Mouse (Mus musculus) cortical plate, adult 2 months (tissue): ENCODE measurements around the gene Dynll2. TPM values are rescaled to one million over a fixed set of nuclear protein-coding genes. Genes with fewer than 3 reads are reported as not detected.

Experiments
- H3K27ac ChIP-seq: fragments of 200-500 bp; 2 replicates; pipeline ENCODE4 v1.5.1; 2012; ENCODE audit warnings: low read length, control low read depth, inconsistent platforms; ENCODE audit not compliant: insufficient read depth
- H3K4me1 ChIP-seq: fragments of 200-500 bp; 2 replicates; pipeline ENCODE4 v1.6.1; 2011; ENCODE audit warnings: low read length; ENCODE audit not compliant: control insufficient read depth, insufficient read depth
- H3K4me3 ChIP-seq: fragments of 200-500 bp; 2 replicates; pipeline ENCODE4 v1.5.1; 2011; ENCODE audit warnings: mild to moderate bottlenecking, low read length, control low read depth; ENCODE audit not compliant: insufficient read depth
- CTCF ChIP-seq: fragments of 200-500 bp; IDR thresholded peaks from 2 replicates; pipeline ENCODE4 v1.5.1; 2011; ENCODE audit warnings: mild to moderate bottlenecking, control low read depth, low read length; ENCODE audit not compliant: insufficient read depth; ENCODE audit errors: extremely low read depth
- POLR2A ChIP-seq: fragments of 200-500 bp; IDR thresholded peaks from 2 replicates; pipeline ENCODE4 v1.6.1; 2011; ENCODE audit warnings: mild to moderate bottlenecking, low read length, control low read depth; ENCODE audit not compliant: insufficient read depth; ENCODE audit errors: extremely low read depth
- polyA plus RNA-seq: library from polyadenylated mRNA; depleted of rRNA; stranded (reverse); fragments of >200 nt; gene quantifications from 2 replicates; pipeline ENCODE4 v1.2.3, GENCODE M21; 2012

Gene Dynll2
- polyA plus RNA-seq, 1 experiment, result 396 TPM

DNA sequence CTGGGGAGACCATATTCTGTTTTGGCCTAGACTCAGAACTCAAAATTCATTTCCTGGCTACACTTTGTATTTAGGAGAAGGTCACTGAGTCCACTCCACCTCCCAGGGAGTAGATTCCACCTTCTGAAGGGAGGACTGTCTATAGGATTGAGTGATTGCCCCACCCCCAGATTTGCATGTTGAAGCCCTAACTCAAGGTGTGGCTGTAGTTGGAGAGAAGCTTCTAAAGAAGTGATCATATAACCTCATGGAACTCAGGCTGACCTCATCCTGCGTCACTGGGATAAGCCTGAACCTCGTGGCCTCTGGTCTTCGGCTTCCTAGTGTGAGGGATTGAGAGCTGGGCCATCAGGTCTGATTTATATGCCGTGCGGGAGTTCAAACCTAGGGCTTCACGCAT is 28.5 kb upstream of the Dynll2 start:
- Histone ChIP-seq H3K27ac (no peak overlapping the region), H3K4me3 (no peak overlapping the region), H3K4me1 (no peaks in the 10 kb centered on the region; the same call in 1 of the 2 replicates)
- TF ChIP-seq POLR2A, result no peak
- TF ChIP-seq CTCF, result no peak

DNA sequence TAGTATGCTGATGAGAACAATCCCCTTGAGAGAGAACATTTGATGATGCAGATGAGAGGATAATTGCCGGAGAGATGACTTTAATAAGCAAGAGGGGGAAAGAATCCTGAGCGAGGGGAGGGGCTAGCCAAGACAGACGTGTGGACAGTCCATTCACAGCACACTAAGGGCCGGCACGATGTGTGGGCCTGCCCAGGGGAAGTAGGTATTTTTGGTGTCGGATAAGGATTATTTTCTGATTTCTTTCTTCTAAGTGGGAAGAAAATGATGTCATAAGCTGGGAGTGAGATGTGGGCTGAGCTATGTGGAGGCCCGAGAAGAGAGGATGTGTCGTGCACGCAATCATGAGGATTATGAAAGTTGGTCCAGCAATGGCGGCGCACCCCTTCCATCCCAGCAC is 27.8 kb upstream of the Dynll2 start:
- H3K4me1 ChIP-seq, result no peaks in the 10 kb centered on the region; the same call in 1 of the 2 replicates
- no peak for TF ChIP-seq CTCF
- no peak for TF ChIP-seq POLR2A

DNA sequence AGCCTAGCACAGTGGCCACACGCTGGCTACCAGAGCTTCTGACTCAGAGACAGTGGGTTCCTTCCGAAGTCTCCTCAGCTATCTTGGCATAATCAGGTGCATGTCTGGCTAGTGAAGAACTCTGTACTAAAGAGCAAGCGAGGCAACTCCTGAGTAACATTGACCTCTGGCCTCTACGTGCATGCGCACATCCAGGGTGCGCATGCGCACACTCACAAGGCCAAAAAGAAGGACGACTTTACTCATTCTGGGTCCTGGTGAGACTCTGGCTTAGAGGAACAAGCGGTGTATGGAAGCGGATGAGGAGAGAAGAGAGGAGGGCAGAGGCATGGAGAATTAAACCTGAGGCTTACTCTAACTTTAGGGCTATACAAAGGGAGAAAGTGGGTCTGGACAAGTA is 26.3 kb upstream of the Dynll2 start:
- Histone ChIP-seq H3K4me1 (no peaks in the 10 kb centered on the region; the same call in 1 of the 2 replicates), H3K4me3 (no peak overlapping the region), H3K27ac (no peak overlapping the region)
- no peak for TF ChIP-seq CTCF
- TF ChIP-seq POLR2A, result no peak

More for the DNA sequence above, 27.8 kb upstream of the Dynll2 start:
- Histone ChIP-seq H3K27ac (no peak overlapping the region), H3K4me3 (no peak overlapping the region)

DNA sequence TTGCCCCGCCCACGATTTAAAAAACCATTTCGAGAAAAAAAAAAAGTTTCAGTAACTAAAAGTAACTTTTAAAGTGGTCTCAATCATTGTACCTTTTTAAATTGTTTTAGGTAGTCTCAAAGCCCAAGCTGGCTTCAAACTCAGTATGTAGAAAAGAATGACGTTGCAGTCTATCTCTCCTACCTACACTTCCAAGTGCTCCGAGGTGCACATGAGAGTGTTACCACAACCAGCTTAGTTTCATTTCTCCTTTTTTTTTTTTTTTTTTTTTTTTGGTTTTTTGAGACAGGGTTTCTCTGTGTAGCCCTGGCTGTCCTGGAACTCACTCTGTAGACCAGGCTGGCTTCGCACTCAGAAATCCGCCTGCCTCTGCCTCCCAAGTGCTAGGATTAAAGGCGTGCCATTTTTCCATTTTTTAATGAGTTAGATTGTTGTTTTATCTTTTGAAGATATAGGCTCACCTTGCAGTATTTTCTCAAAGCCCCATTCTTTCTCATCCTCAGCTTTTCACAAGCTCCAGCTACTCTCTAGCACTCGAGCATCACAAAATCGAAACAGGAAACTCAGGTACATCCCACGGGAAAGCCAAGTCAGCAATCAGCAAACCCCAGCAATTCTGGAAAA is 25.4 kb upstream of the Dynll2 start:
- no peak for TF ChIP-seq CTCF
- no peak for TF ChIP-seq POLR2A
- Histone ChIP-seq H3K4me1 (no peaks in the 10 kb centered on the region; the same call in 1 of the 2 replicates), H3K27ac (no peak overlapping the region), H3K4me3 (no peak overlapping the region)

DNA sequence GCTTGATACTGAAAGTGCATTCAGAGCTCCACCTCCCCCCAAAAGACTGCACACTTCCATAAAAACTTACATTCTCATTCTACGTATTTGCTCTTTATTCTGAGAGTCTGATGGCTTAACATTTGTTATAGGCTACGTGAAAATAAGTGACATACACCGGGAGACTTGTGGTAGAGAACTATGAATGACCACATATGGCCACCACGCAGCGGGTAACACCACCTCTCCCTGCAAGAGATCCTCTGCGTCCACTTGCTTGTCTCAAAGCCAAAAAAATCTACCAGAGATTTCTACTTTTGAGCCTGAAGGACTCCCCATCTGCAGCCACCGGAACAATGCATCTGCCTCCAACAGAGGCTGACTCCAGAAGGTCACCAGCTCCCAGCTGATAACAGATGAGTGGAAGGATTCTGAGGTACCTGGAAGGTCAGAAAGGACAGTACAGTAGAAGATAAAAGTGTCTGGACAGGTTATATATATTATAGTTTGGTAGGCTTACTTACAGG is 24.6 kb upstream of the Dynll2 start:
- H3K27ac ChIP-seq, result no peak overlapping the region
- TF ChIP-seq POLR2A, result no peak
- no peaks in the 10 kb centered on the region; the same call in 1 of the 2 replicates for H3K4me1 ChIP-seq
- H3K4me3 ChIP-seq, result no peak overlapping the region

DNA sequence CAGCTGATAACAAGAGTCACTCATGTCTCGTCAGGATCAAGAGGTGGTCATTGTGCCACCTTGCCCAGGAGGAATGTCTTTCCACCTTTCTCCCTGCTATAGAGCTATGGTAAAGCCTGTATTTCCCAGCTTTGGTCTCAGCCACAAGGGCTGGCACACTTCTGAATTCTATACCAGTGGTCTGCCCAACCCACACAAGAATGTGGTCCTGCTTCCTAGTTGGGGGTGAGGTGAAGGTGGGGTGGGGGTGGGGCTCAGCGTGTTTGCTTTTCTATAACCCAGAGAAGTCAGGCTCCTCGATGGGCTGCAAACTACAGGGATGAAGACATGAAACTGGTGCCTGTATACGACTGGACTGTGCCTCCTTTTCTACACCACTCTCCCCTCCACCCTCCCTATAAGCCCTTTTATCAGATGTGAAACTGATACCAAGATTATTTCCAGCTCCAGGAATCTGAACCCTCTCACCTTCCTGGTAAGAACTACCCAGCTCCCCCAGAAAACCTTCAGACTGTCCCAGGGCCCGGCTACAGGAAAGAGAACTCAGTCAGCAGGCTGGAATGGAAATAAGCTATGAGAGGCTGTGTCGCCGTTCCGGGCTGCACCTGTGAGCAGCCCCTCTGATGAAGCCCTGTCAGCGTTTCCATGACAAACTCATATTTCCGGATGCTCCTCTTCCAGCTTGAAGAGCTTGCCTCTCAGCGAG is 24.0 kb upstream of the Dynll2 start:
- Histone ChIP-seq H3K27ac (no peak overlapping the region), H3K4me1 (no peaks in the 10 kb centered on the region; the same call in 1 of the 2 replicates), H3K4me3 (no peak overlapping the region)
- no peak for TF ChIP-seq POLR2A
- no peak for TF ChIP-seq CTCF

DNA sequence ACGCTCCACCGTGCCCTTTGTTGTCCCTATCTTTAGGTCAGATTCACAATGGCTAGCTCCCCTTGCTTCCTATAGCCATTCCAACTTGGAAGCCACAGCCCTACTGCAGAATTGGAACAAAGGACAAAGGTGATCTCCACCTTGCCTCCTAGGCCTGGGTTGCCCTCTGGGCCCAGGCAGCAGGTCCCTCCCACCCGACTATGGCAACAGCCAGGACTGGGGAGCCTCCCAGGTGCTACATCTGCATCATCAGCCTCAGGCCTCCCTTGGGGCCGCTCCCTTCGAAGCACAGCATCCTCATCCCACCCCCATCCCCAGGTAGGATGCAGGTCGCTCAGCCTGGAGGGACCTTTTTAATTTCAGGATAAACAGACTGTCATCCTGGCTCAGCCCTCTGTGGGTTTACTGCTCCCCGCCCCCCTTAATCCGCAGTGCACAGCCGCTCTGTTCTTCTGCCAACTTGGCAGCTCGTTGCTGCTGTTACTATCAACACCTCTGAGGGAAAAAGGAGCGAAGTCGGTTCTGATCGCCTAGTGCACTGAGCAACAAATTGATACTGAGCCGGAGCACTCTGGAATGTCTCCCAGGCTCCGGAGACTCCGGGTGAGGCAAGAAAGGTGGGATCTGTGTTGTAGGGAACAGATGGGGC is 22.3 kb upstream of the Dynll2 start:
- no peak overlapping the region for H3K27ac ChIP-seq
- TF ChIP-seq CTCF (no peak), POLR2A (no peak)
- no peak overlapping the region for H3K4me3 ChIP-seq
- no peaks in the 10 kb centered on the region; the same call in 1 of the 2 replicates for H3K4me1 ChIP-seq

DNA sequence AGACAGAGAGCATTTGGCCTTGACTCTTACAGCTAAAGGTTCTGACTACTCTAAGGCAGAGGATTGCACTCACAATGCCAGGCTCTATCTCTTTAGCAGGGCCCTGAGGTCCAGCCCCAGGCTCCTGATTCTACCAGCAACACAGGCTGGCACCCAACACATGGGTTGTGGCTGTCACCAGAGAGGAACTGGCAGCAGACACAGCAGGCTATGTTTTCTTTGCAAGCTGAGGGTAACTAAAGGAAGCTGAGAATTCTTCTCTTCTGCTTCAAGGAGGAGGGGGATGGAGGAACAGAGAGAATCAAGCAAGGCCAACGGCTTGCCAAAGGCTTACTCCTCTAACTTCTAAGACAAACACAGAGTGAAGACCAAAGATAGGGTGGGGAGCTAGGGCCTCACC is 21.3 kb upstream of the Dynll2 start:
- no peak for TF ChIP-seq CTCF
- TF ChIP-seq POLR2A, result no peak
- Histone ChIP-seq H3K4me1 (no peaks in the 10 kb centered on the region; the same call in 1 of the 2 replicates), H3K4me3 (no peak overlapping the region), H3K27ac (no peak overlapping the region)

DNA sequence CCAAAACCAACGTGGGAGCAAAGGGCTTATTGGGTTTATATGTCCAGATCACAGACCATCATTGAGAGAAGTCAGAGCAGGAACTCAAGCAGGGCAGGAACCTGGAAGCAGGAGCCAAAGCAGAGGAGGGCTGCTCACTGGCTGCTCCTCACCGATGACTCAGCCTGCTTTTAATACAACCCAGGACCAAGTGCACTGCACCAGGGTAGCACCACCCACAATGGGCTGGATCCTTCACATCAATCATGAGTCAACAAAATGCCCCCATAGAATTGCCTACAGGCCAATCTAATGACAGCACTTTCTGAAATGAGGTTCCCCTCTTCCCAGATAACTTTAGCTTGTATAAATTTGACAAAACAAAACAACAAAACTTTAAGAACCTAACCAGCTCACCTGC is 16.8 kb upstream of the Dynll2 start:
- Histone ChIP-seq H3K4me1 (no peaks in the 10 kb centered on the region), H3K4me3 (no peak overlapping the region), H3K27ac (no peak overlapping the region)
- no peak for TF ChIP-seq POLR2A
- no peak for TF ChIP-seq CTCF

DNA sequence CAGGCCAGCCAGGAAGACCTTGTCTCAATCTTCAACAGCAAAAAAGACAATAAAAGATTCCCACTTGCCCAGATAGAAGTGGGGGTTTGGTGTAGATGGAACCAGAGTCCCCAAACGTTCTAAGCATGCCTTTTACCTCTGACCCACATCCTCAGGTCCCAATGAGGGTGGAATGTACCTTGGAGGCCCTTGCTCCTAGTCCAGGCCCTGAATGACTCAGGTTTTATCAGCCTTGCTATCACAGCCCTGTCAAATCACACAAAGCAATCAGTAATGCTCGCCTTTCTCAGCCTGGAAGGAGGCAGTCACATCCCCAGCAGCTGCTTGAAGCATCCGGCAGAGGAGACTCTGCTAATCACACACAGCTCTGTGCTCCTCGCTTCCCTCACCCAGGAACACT is 15.4 kb upstream of the Dynll2 start:
- no peaks in the 10 kb centered on the region for H3K4me1 ChIP-seq
- H3K27ac ChIP-seq, result no peak overlapping the region
- H3K4me3 ChIP-seq, result no peak overlapping the region
- TF ChIP-seq CTCF (no peak), POLR2A (no peak)
